Mouse (Mus musculus): ENCODE measurements around the gene Elavl4.

Gene Elavl4

DNA sequence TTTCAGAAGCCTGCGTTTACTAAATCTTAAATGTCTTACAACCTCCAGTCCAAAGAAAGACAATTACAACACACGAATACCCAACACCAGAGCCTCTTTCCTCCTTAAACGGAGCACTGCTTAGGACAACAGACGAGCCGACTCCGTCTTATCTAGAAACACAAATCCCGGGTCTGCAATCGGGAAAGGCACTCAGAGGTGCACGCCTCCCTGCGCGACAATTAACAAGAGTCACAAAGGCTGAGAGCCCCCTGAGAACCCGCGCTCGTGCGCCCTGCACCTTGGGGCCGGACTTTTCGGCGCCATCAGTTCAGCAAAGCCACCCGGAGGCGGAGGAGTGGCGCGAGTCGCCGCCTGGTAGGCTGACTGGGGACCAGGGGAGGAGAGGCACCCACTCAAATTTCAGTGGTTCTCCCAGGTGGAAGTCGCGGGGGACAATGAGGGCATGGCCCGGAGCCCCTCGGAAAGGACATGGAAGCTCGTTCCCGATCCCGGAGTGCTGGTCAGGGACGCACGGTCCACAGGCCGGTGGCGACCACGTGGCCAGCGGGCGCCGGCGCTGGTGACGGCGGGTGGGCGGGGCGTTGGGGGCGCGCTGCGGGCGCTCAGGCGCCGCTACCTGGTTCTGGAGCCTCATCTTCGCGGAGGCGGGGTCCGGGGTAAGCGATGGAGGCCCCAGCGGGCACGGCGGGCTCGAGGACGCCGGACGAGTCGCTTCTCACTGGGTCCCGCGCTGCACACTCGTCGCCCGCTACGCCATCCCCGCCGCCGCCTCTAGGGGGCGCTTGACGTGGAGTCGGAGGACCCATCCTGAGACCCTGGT lies at the start of gene Elavl4:
TSS of gene Elavl4 (minus strand) at position 732 of the 823 bp plus-strand sequence.
- DNase-seq (ENCODE audit: extremely low spot score, low read depth, low spot score), result peak; percentile 26

- peak; percentile 20 for DNase-seq (ENCODE audit: extremely low spot score, low read depth, low spot score)
Measured at GRCm38 (mm10) chr4:110397618-110398045, 45.9 kb upstream of the Elavl4 start, which contains the start of gene Agbl4. Gene Agbl4, plus strand, starts transcription at chr4:110397661.

DNA sequence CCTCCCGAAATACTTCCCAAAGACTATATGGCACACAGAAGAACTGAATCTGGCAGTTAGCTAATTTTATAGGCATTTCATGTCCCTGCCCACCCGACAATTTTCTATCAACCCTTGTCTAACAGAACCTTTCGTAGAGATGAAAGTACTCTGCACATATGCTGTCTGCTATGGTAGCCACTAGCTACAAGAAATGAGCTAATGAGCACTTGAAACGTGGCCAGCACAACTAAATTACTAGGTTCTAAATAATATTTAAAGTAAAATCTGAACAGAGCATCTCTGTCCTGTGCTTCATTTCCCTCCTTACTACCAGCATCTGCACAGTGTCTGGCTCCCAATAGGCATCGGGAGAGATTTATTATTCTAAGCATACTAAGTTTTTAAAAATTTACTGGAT lies 44.5 kb upstream of the Elavl4 start:
- no peak for DNase-seq (ENCODE audit: extremely low spot score, low read depth, low spot score)

GRCm38 (mm10) chr4:110360568-110360967 lies 8.9 kb upstream of the Elavl4 start:
- DNase-seq (ENCODE audit: extremely low spot score, low read depth, low spot score), result no peak

DNA sequence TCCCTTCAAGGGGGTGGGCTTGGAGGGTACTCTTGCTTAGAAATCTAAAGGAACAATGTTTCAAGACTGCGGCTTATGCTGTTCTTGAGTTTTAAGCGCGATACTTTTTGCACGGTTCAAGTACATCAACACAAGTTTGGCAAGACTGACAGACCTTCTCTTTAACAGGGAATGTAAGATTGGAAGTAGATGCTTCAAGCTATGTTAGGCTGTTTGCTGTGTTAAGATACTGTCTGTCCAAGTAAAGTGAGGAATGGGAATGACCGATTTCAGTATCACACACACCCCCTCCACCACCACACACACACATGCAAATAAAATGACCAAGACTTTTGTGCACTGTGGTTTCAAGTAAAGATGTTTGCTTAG lies 276 bp upstream of the Elavl4 start:
- peak; percentile 39 for DNase-seq (ENCODE audit: extremely low spot score, low read depth, low spot score)

DNA sequence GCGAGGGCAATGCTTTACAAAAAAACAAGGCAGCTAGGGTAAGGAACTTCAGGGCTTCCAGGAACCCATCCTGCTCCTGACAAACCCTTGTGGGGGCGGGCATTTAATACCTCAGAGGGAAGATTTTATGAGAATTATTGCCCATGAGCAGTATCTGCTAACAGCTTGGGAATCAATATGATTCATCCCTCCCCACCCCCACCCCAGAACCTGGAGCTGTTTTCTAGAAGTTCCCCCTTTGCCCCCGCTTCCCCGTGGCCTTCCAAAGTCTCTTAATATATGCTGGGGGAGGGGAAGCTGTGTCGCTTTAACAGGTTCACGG lies 892 bp downstream of the Elavl4 start:
- no peak for DNase-seq (ENCODE audit: extremely low spot score, low read depth, low spot score)

- no peak for DNase-seq (ENCODE audit: extremely low spot score, low read depth, low spot score)
Measured at GRCm38 (mm10) chr4:110323912-110324311, 27.8 kb downstream of the Elavl4 start.

DNA sequence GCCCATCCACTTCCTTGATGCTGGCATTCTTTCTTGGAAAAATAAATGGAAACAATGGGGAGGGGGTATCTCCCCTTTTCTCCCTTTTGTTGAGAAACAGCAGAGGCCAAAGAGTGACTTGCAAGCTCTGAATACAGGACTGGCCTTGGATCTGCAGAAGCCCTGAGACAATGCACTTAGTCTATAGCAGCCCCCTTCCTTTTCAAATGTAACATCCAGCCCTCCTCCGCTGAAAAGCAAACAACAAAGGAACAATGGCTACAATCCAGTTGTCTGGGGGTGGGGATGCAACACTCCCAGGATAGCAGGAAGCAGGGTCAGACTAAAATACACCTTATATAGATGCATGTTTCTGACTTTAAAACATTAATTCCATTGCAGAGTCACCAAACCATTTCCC lies 39.6 kb downstream of the Elavl4 start:
- no peak for DNase-seq (ENCODE audit: extremely low spot score, low read depth, low spot score)

- no peak for DNase-seq (ENCODE audit: extremely low spot score, low read depth, low spot score)
Measured at GRCm38 (mm10) chr4:110306972-110307371, 44.7 kb downstream of the Elavl4 start.

DNA sequence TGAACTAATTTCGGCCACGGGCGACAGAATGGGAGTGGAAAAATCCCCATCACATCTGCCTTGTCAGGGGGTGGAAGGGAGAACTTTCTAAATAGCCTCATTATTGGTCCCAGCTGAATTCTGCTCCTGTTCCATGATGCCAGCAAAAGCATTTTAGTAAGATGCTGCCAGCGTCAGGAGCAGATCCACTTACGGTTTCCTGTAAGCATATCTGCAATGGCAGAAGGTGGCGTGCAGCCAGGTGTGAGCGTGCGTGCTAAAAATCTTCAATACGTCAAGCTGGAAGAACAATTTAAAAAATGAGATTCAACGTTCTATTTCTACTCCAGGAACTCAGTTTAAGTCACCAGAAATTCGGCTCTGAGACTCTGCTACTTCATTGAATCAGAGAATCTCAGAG lies 45.1 kb downstream of the Elavl4 start:
- DNase-seq (ENCODE audit: extremely low spot score, low read depth, low spot score), result no peak

GRCm38 (mm10) chr4:110295793-110296192 lies 55.9 kb downstream of the Elavl4 start:
- DNase-seq (ENCODE audit: extremely low spot score, low read depth, low spot score), result no peak

DNA sequence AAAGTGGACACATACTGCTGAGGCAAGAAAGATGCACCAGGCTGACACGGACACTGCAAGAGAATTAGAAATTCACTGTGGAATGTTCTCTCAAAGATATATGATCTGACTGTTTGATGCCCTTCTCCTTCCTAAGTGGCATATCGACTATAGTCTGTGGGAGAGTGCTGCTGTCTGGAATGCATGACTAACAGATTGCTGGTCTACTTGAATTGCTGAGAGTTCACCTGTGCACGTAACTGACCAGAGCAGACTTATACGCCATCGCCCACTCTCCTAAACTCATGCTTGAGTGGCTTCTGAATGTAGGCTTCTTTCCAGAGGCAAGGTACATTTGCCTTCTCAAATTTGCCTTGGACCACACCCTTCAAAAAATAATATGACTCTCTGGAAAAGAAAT lies 58.5 kb downstream of the Elavl4 start:
- no peak for DNase-seq (ENCODE audit: extremely low spot score, low read depth, low spot score)

GRCm38 (mm10) chr4:110292471-110292870 lies 59.2 kb downstream of the Elavl4 start:
- no peak for DNase-seq (ENCODE audit: extremely low spot score, low read depth, low spot score)

DNA sequence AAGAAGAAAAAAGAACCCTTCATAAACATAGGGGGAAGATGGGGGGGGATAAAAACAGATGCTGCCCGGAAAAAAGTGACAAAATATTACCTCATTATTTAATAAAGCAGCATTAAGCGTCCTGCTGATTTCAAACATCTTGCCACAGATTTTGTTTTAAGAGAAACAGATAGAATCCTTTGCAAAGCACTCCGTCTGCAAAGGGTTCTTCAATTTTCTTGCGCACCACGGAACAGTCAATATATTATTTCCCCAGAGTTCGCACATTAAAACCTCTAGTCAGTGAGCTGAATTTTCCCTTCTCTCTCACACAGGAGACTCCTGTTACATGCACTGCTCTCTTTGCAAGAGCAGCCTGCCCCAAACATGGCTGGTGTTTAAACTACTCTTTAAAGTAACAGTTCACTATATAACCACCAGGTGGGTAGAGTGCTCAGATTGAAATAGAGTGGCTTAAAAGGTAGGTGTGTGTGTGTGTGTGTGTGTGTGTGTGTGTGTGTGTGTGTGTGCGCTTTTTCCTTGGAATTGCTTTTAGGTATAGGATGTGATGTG lies 61.1 kb downstream of the Elavl4 start:
- DNase-seq (ENCODE audit: extremely low spot score, low read depth, low spot score), result no peak

DNA sequence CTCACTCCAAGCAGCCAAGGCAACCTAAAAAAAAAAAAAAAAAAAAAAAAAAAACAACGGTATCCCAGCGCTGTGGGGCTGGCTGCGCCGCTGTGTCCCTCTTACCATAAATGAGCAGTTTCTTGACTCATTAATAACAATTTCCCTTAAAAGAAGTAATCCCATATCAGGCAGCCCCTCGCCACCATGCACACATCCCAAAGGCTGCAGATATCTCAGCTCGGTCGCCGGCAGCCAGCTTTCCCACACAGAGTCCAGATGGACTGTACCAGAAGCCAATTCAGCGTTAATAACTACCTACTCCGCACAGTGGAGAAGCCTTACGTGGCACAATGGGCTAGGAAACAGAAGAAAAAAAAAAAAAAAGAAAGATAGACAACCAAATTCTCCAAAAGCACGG lies 61.7 kb downstream of the Elavl4 start:
- no peak for DNase-seq (ENCODE audit: extremely low spot score, low read depth, low spot score)

DNA sequence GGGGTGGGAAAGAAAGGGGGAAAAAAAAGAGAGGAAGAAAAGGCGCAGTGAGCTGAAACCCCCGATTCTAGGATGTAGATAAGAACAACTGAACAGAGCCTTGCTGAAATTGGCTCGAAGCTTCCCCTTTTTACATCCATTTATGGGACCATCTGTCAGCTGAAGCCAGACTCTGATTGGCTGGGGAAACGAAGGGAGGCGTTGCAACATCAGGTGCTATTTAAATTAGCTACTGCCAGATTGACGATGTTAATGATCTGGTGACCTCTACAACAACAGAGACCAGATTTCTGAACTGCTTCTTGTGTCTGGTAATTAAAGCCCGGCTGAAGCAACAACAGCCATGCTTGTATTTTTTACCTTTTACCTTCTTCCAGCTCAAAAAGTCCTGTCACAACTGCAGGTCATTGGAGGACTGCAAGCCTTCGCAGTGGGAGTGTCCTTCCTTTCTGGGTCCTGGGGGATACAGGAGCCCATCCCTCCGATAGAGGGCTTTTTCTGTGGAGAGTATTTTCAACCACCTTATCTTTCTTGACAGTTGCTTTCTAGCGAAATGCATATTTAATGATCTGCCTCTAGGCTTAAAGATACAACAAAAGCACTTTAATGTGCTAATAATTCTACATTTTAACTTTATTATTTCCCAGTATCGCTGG lies 64.2 kb downstream of the Elavl4 start:
- no peak for DNase-seq (ENCODE audit: extremely low spot score, low read depth, low spot score)

DNA sequence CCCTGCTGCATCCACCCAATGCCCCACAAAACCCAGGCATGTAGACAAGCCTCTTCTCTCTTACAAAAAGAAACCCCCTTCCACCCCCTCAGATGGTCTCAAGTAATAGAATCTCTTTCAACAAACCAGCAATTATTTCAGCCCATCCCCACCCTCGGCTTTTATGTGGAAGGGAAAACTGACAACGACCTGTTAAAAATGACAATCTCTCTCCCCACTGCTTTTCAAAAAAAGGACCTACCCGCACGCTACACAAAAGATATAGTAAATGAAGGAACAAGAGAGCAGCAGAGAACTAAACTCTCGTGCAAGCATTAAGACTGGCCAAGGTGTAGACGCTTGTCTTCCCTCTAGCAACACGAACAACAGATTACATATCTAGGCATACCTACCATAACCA lies 64.9 kb downstream of the Elavl4 start:
- no peak for DNase-seq (ENCODE audit: extremely low spot score, low read depth, low spot score)

- DNase-seq (ENCODE audit: extremely low spot score, low read depth, low spot score), result peak; percentile 39
Measured at GRCm38 (mm10) chr4:110286371-110286781, 65.3 kb downstream of the Elavl4 start.

DNA sequence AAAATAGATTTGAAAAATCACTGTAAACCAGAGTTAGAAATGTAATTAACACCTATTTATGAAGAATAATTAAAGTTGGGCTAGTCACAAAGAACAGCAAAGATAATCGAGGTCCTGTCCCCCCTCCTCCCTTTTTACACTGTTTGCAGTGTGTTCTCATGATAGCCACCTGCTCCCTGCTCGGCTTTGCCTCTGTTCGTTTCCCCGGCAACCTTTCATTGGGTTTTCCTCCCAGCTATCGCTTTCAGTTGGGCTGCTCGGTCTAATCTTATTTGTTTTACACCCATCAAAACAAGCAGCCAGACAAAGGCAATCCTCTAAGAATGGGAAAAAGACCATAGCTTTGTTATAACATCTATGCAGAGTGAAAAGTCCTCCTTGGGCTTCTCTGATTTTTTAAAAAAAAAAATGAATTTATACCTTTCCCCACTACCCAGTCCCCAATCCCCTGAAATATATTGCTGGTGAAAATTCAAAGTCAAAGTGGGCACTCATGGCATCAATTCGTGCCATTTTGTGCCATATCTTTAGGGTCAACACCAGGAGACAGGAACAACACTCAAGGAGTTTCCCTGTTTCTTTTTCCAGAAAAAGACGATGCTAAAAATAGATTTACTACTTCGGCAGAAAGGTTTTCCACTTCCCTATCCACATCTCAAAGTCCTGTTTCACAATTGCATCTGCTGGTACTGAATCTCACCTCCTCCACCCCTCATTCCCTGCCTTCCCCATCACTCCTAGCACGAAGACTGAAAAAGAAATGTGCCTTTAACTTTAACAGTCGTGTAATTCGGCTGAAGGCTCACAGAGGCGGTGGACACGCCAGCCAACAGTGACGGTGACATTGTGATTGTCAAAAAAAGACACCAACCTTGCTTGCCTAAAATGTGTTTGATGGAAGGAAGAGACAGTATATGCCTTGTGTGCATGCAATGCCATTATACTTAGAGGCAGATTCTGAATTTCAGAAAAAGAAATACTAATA lies 66.1 kb downstream of the Elavl4 start:
- DNase-seq (ENCODE audit: extremely low spot score, low read depth, low spot score), result no peak

- DNase-seq (ENCODE audit: extremely low spot score, low read depth, low spot score), result no peak
Measured at GRCm38 (mm10) chr4:110284446-110284845, 67.3 kb downstream of the Elavl4 start.

DNA sequence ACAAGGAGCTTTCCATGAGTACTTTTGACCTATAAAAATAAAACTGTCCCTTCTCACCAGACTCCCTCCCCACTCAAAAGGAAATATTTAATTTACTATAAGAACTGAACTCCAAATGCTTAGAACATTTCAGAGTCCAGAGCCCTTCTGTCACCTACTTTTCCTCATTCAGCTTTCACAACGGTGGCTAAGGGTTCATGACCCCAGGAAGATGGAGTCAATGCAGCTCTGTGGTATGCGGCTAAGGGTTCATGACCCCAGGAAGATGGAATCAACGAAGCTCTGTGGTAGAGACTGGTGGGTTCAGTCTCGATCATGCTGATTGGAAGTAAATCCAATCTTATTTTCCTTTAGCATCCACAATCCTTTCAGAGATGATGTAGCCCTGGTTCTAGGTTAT lies 81.7 kb downstream of the Elavl4 start:
- DNase-seq (ENCODE audit: extremely low spot score, low read depth, low spot score), result no peak

All from hindlimb bud, embryonic 11.5 days (tissue).